Mouse (Mus musculus): ENCODE results near the gene Arhgap19.
"Not testable (repeated sequence)": the region's sequence is repeated elsewhere in the genome, so short reads cannot be mapped to it uniquely, and the experiment has no call there.

The Arhgap19 gene

DNA sequence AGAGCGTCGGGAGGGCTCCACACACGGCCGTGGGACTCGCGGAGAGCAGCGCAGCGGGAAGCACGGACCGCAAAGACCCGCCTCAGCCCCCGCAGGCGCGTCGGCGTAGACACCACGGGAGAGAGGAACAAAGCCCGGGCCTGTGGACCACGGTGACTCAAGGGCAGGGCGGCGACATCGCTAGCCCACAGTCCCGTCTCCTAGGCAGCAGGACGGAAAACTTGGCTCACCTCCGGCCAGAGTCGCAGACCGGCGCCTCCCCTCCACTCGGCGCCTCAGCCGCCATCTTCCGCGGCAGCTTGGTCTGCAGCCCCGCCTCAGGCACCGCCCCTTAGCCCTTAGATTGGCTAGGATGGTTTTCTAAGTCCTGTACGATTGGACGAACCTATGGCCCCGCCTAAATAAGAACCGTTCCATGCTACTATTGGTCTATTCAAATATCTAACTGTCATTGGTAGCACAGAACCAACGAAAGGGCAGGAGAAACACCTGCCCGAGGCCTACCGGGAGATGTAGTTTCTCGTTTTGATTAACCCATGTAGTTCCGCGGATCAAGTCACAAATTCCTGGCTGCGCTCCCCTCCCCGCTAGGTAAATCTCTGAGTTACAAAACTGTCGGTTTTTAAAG, at the start of gene Arhgap19:
Gene Arhgap19 (minus strand): TSS at position 306 of the 628 bp plus-strand sequence.
- peak; percentile 97 for DNase-seq

GRCm38 (mm10) chr19:41850719-41851543, 49.1 kb upstream of the Arhgap19 start:
- no peak for DNase-seq

GRCm38 (mm10) chr19:41850021-41850718, 48.3 kb upstream of the Arhgap19 start:
- DNase-seq: no peak

DNA sequence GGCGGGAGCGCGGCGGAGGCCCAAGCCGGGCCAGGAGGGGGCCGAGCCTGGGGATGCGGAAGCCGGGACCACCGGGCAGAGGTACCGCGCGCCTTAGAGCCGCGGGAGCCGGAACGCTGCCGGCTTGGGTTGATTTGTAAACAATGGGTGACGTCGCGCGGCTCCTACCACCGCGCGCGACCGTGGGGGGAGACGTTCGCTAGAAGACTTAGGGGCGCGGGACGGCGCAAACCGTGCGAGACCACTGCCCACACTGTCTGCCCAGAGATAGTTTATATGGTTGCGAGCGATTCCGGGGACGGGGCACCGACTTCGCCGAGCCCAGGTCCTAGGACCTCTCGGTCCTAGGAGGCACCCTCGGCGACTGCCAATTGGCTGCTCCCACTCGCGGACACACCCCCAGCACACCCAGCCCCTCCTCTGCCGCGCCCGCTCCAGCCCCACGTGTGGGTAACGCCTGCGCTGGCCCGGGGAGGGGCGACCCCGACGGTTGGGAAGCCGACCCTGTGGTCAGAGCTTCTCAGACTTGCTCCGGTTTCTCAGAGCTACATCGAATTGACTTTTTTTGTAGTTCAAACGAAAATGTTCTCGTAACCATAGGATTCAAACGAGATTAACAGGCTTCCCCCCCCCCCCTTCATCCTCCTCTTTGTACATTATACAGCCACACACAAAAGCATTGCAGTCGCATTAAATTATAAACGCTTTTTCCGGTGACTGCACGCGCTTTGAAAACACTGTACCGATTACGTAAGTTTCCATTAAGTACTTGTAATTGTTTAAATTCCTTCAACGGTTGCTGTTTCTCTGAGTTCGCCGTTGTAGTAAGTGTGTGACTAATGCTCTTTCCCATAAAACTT, 46.4 kb upstream of the Arhgap19 start, which contains the start of gene Frat2:
Gene Frat2 (minus strand): TSS at position 141 of the 860 bp plus-strand sequence.
- peak; percentile 86 for DNase-seq

DNA sequence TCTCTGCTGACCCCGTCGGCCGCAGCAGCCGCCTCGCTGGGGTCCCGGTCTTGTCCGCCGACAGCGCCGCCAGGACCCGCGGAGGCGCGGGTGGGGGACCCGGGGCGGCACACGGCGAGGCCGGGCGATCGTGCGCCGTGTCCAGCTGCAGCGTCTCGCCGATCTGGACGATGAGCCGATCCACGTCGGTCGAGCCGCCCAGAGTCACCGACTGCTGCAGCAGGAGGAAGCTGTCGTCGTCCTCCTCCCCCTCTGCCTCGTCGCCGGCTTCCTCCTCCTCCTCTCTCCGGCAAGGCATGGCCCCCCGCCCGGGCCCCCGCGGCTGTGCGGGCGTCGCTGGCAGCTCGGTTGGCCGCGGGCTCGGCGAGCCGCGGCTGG, 45.8 kb upstream of the Arhgap19 start:
- not testable (repeated sequence) for DNase-seq

DNA sequence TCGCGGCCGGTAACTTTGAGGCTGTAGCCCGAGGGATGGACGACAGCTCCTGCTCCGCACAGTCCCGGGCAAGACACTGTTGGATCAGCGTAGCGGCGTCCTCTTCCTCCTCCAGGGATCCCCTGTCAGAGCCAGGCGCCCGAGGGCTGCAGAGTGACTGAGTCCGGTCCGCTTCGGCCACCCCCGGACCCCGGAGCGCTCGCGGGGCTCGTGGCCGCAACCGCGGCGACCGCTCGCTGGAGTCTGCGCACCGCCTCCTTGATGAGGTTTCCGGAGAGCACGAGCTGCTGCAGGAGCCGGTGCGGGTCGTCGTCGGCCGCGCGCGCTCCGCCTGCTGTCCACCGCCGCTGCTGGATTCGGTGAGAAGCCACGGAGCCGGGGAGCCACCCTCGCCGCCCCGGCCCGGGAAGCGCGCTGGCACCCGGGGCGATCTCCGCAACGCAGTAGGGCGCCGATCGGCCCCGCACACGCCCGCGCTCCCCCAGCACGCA, 45.3 kb upstream of the Arhgap19 start:
- peak; percentile 17 for DNase-seq

GRCm38 (mm10) chr19:41846366-41847090, 44.7 kb upstream of the Arhgap19 start:
- no peak for DNase-seq

DNA sequence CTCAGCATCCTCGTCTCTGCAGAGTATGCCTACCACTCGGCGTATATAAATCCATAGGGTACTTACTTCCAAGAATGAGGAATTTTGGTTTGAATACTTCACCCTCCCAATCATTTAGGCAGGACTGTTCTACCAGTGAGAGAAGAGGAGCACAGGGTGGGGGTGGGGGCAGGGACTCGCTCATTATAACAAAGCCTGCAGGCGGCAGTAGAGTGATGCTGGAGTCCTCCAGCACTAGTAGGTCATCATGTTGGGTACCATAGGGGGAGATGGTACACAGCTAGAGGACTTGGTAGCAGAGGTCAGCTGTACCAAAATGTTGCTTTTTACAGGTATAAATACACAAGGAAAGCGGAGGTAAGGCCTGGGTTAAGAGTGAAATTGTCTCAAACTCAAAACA, 42.5 kb upstream of the Arhgap19 start:
- no peak for DNase-seq

DNA sequence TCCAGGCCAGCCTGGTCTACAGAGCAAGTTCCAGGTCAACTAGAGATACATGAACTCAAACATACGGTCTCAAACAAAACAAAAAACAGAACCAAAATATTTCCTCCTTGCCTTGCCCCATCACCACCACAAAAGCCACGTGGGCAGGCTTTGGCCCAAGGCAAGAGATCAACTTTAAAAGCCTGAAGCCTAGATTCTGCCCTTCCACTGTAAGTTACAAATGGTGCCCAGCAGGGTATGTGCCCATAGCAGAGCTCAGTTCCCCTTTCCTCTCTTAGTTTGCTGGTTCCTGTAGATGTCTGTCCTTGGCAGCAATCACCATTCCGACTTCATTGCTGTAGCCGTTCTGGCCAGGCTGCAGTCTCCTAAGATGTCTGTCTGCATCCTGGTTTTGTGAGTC, 40.9 kb upstream of the Arhgap19 start:
- no peak for DNase-seq

DNA sequence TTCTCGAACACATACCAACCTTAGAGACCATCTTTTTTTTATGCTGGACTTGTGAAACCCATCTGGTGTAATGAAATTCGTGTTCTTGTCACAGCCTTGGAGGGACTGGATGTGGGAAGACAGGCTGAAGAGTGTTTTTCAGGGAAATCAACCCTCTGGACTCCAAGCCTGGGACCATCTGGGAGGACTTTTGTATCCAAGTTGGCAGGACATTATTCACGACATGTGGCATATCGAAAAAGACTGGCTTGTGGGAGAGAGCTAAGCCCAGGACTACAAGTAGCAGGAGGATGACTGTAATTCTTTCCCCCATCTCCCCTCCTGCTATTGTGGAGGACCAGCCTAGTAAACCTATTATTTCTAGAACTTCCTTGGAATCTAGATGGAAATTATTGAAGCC, 40.3 kb upstream of the Arhgap19 start:
- no peak for DNase-seq

GRCm38 (mm10) chr19:41841105-41841750, 39.4 kb upstream of the Arhgap19 start:
- DNase-seq: no peak

DNA sequence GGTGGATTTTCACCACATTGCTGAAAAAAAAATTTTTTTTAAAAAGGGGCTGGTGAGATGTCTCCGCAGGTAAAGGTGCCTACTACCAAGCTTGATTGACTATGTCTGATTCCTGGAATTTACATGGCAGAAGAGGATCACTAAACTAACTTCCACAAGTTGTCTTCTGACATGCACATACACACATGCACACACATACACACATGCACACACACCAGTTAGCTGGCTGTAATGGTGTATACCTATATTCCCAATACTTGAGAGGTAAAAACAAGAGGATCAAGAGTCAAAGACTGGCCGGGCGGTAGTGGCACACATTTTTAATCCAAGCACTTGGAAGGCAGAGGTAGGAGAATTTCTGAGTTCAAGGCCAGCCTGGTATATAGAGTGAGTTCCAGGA, 37.8 kb upstream of the Arhgap19 start:
- DNase-seq: no peak

DNA sequence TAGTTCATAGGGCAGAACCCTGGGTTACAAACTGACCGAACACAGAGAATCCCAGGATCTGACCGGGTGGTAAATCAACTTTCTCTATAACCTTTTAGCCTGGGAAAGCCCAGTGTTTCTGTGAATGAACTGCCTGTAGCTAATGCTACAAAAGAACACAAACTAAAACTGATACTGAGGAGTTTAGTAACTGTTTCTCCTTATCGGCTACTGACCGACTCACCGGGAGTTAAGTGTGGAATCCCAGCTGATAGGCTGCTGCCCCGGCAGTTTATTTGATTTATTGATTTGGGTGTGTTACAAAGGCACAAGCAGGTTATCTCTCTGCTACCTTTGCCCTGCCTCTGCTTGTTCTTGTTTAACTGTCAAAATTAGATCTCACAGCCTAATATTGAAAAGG, 37.0 kb upstream of the Arhgap19 start:
- DNase-seq: no peak

DNA sequence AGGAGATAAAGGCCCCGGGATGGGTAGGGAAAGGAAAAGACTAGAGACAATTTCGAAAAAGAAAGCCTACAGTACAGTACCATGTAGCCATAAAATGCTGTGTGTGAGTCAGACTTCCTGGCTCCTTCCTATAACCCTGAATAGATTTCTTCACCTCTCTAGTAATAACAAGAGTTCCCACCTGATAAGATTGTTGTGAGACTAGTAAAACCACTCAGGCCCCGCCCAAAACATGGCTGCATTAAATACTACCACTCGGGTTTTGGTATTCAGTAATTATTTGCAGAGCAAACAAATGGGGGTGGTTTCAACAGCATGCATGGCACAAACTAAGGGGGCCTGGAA, 36.0 kb upstream of the Arhgap19 start:
- no peak for DNase-seq

GRCm38 (mm10) chr19:41837194-41837916, 35.5 kb upstream of the Arhgap19 start:
- DNase-seq: no peak

DNA sequence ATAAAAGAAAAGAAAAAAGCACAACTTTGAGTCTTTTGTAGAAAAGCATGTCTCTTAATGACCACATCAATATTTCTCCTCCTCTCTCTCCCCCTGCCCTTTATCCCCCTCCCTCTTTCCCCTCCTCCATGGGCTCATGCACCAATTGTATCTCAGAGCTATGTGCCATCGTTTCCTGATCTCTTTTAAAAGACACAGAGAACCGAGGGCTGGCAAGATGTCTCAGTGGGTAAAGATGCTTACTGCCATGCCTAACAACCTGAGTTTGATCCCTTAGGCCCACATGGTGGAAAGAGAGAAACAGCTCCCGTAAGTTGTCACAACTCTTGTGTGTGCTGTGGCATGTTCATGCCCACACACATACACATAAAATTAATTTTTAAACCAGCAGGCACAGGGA, 34.9 kb upstream of the Arhgap19 start:
- DNase-seq: no peak

GRCm38 (mm10) chr19:41835816-41836215, 34.0 kb upstream of the Arhgap19 start:
- no peak for DNase-seq

GRCm38 (mm10) chr19:41835407-41835806, 33.6 kb upstream of the Arhgap19 start:
- no peak for DNase-seq

- DNase-seq: no peak
Measured at GRCm38 (mm10) chr19:41832501-41833201, 30.8 kb upstream of the Arhgap19 start.

All from kidney, adult 9 months (tissue).